Mouse (Mus musculus) hindbrain, embryonic 13.5 days (tissue): ENCODE data around the gene Lrguk. TPM values are rescaled to one million over a fixed set of nuclear protein-coding genes. Genes with fewer than 3 reads are reported as not detected.

ENCODE experiments used
- ATAC-seq: fragments of 200-750 bp; cut with Nextera tagmentation; 2 replicates; pipeline ENCODE4 v1.8.0; 2017; ENCODE audit warnings: moderate TSS enrichment; ENCODE audit not compliant: low FRiP score
- H3K27ac ChIP-seq: fragments of 300-500 bp; sonication (generic); 2 replicates; pipeline ENCODE4 v1.5.1; 2015; ENCODE audit warnings: inconsistent platforms, mild to moderate bottlenecking, moderate library complexity
- H3K27me3 ChIP-seq: fragments of 300-500 bp; sonication (generic); 2 replicates; pipeline ENCODE4 v1.6.1; 2015; ENCODE audit warnings: mild to moderate bottlenecking, inconsistent platforms
- H3K36me3 ChIP-seq: fragments of 300-500 bp; sonication (generic); 2 replicates; pipeline ENCODE4 v1.6.1; 2015; ENCODE audit warnings: mild to moderate bottlenecking, inconsistent platforms
- H3K4me1 ChIP-seq: fragments of 300-500 bp; sonication (generic); replicated peaks from 2 replicates; pipeline ENCODE4 v1.6.1; 2015; ENCODE audit warnings: inconsistent platforms
- H3K4me2 ChIP-seq: fragments of 300-500 bp; sonication (generic); 2 replicates; pipeline ENCODE4 v1.6.1; 2015; ENCODE audit warnings: inconsistent platforms, mild to moderate bottlenecking, moderate library complexity
- H3K4me3 ChIP-seq: fragments of 300-500 bp; sonication (generic); 2 replicates; pipeline ENCODE4 v1.5.1; 2015; ENCODE audit warnings: mild to moderate bottlenecking, inconsistent platforms
- H3K9ac ChIP-seq: fragments of 300-500 bp; sonication (generic); 2 replicates; pipeline ENCODE4 v1.6.1; 2015; ENCODE audit warnings: mild to moderate bottlenecking, inconsistent platforms
- H3K9me3 ChIP-seq: fragments of 300-500 bp; sonication (generic); 2 replicates; pipeline ENCODE4 v1.6.1; 2016; ENCODE audit warnings: inconsistent platforms
- WGBS: fragments of 180-500 bp; shearing (Covaris S2); methylation state at CpG from one replicate; pipeline ENCODE4 v1.1.7; 2015; 5-methylcytosine and 5-hydroxymethylcytosine counted together
- polyA plus RNA-seq: library from polyadenylated mRNA; unstranded; fragments of >200 nt; fragmentation: Nextera tagmentation; extraction: Ambion mirVana; gene quantifications from 2 replicates; pipeline ENCODE4 v1.2.1, GENCODE M21; 2015

Gene Lrguk
- 0.98 and 1.2 TPM in 2 replicates for polyA plus RNA-seq

GRCm38 (mm10) chr6:34028933-34029745, at the start of gene Lrguk:
Lrguk (plus strand) TSS chr6:34029448.
- Histone ChIP-seq H3K4me1 (peaks cover 16% of the 10 kb centered on the region), H3K9me3 (no peaks in the 10 kb centered on the region), H3K9ac (peak within 1 kb of the TSS; percentile 67), H3K36me3 (no peaks in the 10 kb centered on the region), H3K4me2 (peak within 1 kb of the TSS; percentile 83), H3K4me3 (peak within 1 kb of the TSS; percentile 57), H3K27me3 (0 out of 2 replicates have a peak, but pooled peaks cover 4% of the 10 kb centered on the region), H3K27ac (peak within 1 kb of the TSS; percentile 85)
- WGBS, result 4% methylated on average over 32 of the region's 32 CpGs
- peak; percentile 95 for ATAC-seq

- Histone ChIP-seq H3K4me2 (no peak overlapping the region), H3K9ac (no peak overlapping the region), H3K27me3 (no peaks in the 10 kb centered on the region), H3K4me3 (no peak overlapping the region), H3K36me3 (no peaks in the 10 kb centered on the region), H3K4me1 (peaks cover 17% of the 10 kb centered on the region), H3K9me3 (no peaks in the 10 kb centered on the region), H3K27ac (no peak overlapping the region)
- no peak for ATAC-seq
- 81% methylated on average over 9 of the region's 9 CpGs for WGBS
Observed at GRCm38 (mm10) chr6:33982709-33983108, 46.5 kb upstream of the Lrguk start.

DNA sequence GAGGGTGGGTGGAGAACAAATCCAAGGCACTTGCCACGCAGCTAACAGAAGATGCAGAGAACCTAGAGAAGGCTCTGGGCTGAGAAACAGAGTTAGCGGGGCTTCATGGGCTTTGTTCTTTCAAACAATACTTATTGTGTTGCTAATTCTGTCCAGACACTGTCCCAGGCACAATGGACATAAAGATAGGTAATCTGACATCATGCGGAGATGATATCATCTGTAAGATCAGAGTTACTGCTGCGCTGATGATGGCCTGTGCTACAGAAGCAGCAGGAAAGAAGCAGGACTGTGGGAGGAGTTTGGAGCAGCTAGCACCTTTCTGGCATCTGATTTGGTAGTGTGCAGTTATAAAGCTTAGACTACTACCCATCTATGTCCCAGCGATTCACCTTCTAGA, 42.1 kb upstream of the Lrguk start:
- H3K4me1 ChIP-seq, result peaks cover 10% of the 10 kb centered on the region; the same call in 1 of the 2 replicates
- H3K4me2 ChIP-seq, result no peak overlapping the region
- no peak overlapping the region for H3K4me3 ChIP-seq
- H3K9me3 ChIP-seq, result no peaks in the 10 kb centered on the region
- no peaks in the 10 kb centered on the region for H3K36me3 ChIP-seq
- H3K27ac ChIP-seq, result no peak overlapping the region
- no peak overlapping the region for H3K9ac ChIP-seq
- ATAC-seq, result no peak
- no peaks in the 10 kb centered on the region for H3K27me3 ChIP-seq
- WGBS, result 64% methylated on average over 5 of the region's 5 CpGs

- no peak overlapping the region for H3K4me3 ChIP-seq
- H3K9ac ChIP-seq, result no peak overlapping the region
- H3K27ac ChIP-seq, result peak overlapping the region; percentile 82
- H3K27me3 ChIP-seq, result no peaks in the 10 kb centered on the region
- peak overlapping the region; percentile 44 for H3K4me2 ChIP-seq
- no peaks in the 10 kb centered on the region for H3K36me3 ChIP-seq
- peaks cover 28% of the 10 kb centered on the region for H3K4me1 ChIP-seq
- no peaks in the 10 kb centered on the region for H3K9me3 ChIP-seq
- 31% methylated on average over 24 of the region's 24 CpGs for WGBS
- peak; percentile 79 for ATAC-seq
Observed at GRCm38 (mm10) chr6:33992213-33993034, 36.8 kb upstream of the Lrguk start.

GRCm38 (mm10) chr6:33993842-33994241, 35.4 kb upstream of the Lrguk start:
- WGBS, result 49% methylated on average over 6 of the region's 6 CpGs
- no peak for ATAC-seq
- Histone ChIP-seq H3K36me3 (no peaks in the 10 kb centered on the region), H3K4me3 (no peak overlapping the region), H3K9ac (no peak overlapping the region), H3K27me3 (no peaks in the 10 kb centered on the region), H3K4me1 (peaks cover 28% of the 10 kb centered on the region), H3K9me3 (no peaks in the 10 kb centered on the region), H3K27ac (0 out of 2 replicates have a peak overlapping the region, but pooled peaks have one; percentile 2), H3K4me2 (no peak overlapping the region)

GRCm38 (mm10) chr6:33998590-33998989, 30.7 kb upstream of the Lrguk start:
- no peak for ATAC-seq
- H3K4me3 ChIP-seq, result no peak overlapping the region
- H3K36me3 ChIP-seq, result no peaks in the 10 kb centered on the region
- H3K9ac ChIP-seq, result no peak overlapping the region
- H3K27ac ChIP-seq, result no peak overlapping the region
- H3K27me3 ChIP-seq, result no peaks in the 10 kb centered on the region
- no peak overlapping the region for H3K4me2 ChIP-seq
- no peaks in the 10 kb centered on the region for H3K9me3 ChIP-seq
- peaks cover 7% of the 10 kb centered on the region; the same call in 1 of the 2 replicates for H3K4me1 ChIP-seq
- WGBS, result 34% methylated on average over 4 of the region's 4 CpGs

- Histone ChIP-seq H3K27ac (no peak overlapping the region), H3K36me3 (no peaks in the 10 kb centered on the region), H3K9ac (no peak overlapping the region), H3K4me2 (no peak overlapping the region), H3K27me3 (no peaks in the 10 kb centered on the region), H3K9me3 (no peaks in the 10 kb centered on the region), H3K4me3 (no peak overlapping the region), H3K4me1 (0 out of 2 replicates have a peak, but pooled peaks cover 3% of the 10 kb centered on the region)
- no peak for ATAC-seq
- WGBS, result 42% methylated on average over 7 of the region's 7 CpGs
Observed at GRCm38 (mm10) chr6:33999530-33999929, 29.7 kb upstream of the Lrguk start.

DNA sequence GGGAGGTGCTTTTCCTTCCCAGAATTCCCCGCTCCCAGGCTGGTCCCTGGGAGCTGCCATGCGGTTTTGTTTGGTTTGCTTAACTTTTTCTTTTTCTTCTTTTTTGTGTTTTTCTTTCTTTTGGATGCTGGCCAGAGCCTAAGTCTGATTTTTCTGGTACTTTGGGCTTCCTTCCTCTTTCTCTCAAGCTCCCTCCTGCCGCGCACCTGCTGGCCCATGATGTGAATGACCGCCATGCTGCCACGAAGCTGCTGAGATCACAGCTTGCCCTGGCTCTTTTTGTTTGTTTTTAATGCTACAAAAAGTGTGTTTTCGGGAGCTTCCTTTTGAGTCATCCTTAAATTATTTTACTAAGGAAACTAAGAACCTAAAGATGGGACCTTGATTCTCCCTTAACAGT, 28.6 kb upstream of the Lrguk start:
- no peak overlapping the region for H3K9ac ChIP-seq
- WGBS, result 88% methylated on average over 7 of the region's 7 CpGs
- H3K4me2 ChIP-seq, result no peak overlapping the region

DNA sequence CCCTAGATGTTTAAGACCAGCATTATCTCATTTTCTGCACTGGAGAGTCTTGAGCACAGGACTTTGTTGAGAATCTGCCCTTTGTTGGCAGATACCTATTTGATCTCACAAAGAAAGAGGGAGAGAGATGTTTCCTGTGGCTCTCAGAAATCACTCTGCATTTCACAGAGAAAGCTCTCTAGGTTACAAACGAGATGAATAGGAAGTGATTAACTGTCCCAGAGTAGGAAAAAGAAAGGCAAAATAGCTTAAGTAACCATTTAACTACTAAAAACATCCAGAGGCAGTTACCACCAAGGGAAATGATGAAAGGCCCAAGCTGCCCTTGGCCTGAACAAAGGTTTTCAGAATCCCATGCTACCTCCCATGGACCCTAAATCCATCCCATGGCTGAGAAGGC, 26.2 kb upstream of the Lrguk start:
- WGBS, result 16% methylated on average over 1 of the region's 1 CpGs
- Histone ChIP-seq H3K27me3 (no peaks in the 10 kb centered on the region), H3K36me3 (no peaks in the 10 kb centered on the region), H3K27ac (no peak overlapping the region), H3K4me2 (no peak overlapping the region), H3K4me1 (no peaks in the 10 kb centered on the region), H3K4me3 (no peak overlapping the region), H3K9ac (no peak overlapping the region), H3K9me3 (no peaks in the 10 kb centered on the region)
- ATAC-seq, result no peak

More for the DNA sequence above, 28.6 kb upstream of the Lrguk start:
- Histone ChIP-seq H3K27ac (no peak overlapping the region), H3K36me3 (no peaks in the 10 kb centered on the region), H3K27me3 (no peaks in the 10 kb centered on the region), H3K4me3 (no peak overlapping the region), H3K9me3 (no peaks in the 10 kb centered on the region), H3K4me1 (0 out of 2 replicates have a peak, but pooled peaks cover under 1% of the 10 kb centered on the region)
- no peak for ATAC-seq

DNA sequence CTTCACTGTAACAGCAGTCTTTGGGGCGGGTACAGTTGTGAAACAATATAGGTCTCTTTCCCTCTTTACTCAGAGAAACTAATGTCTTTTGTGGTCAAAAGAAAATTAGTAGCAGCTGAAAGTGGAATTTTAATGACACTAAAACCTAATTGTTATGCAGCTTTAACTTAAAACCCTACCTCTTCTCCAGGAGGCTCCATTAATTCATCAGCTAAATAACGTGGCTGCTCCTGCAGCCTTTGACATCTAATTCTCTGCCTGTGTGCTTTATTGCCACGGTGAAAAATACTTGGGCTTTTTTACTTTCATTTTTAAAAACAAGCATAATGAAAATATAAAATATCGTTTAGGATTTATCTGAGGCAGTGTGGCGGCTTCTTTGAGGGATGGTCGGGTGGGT, 15.8 kb upstream of the Lrguk start:
- H3K27me3 ChIP-seq, result no peaks in the 10 kb centered on the region
- H3K9ac ChIP-seq, result no peak overlapping the region
- H3K9me3 ChIP-seq, result no peaks in the 10 kb centered on the region
- peak overlapping the region; percentile 55; the same call in 1 of the 2 replicates for H3K27ac ChIP-seq
- ATAC-seq, result no peak
- peaks cover 5% of the 10 kb centered on the region; the same call in 1 of the 2 replicates for H3K4me1 ChIP-seq
- no peaks in the 10 kb centered on the region for H3K36me3 ChIP-seq
- no peak overlapping the region for H3K4me2 ChIP-seq
- no peak overlapping the region for H3K4me3 ChIP-seq
- WGBS, result 69% methylated on average over 6 of the region's 6 CpGs

GRCm38 (mm10) chr6:34029746-34030027, 439 bp downstream of the Lrguk start:
- Histone ChIP-seq H3K4me1 (peaks cover 16% of the 10 kb centered on the region), H3K4me2 (peak overlapping the region; percentile 83), H3K4me3 (peak overlapping the region; percentile 57), H3K27me3 (0 out of 2 replicates have a peak, but pooled peaks cover 4% of the 10 kb centered on the region), H3K9ac (peak overlapping the region; percentile 67), H3K36me3 (no peaks in the 10 kb centered on the region), H3K9me3 (no peaks in the 10 kb centered on the region), H3K27ac (no peak overlapping the region; the same call in 1 of the 2 replicates)
- WGBS, result 3% methylated on average over 4 of the region's 4 CpGs
- ATAC-seq, result peak; percentile 82

DNA sequence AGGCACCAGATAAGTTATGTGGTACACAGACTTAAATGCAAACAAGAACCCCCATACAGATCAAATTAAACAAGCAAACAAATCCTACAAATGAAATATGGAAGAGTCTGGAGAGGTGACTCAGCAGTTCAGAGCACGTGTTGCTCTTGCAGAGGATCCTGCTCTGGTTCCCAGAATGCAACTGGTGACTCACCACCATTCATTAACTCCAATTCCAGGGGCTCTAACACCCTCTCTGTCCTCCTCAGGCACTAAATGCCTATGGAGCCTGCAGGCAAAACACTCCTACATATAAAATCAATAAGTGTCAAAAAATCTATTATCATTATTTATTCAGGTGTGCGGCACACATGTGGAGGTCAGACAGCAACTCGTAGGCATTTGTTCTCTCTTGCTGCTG, 4.8 kb downstream of the Lrguk start:
- WGBS, result 66% methylated on average over 3 of the region's 3 CpGs
- H3K27ac ChIP-seq, result no peak overlapping the region

More for the DNA sequence above, 4.8 kb downstream of the Lrguk start:
- Histone ChIP-seq H3K36me3 (no peaks in the 10 kb centered on the region), H3K4me1 (peaks cover 11% of the 10 kb centered on the region), H3K4me3 (no peak overlapping the region), H3K9ac (no peak overlapping the region), H3K27me3 (0 out of 2 replicates have a peak, but pooled peaks cover 4% of the 10 kb centered on the region), H3K4me2 (no peak overlapping the region), H3K9me3 (no peaks in the 10 kb centered on the region)
- ATAC-seq, result no peak
